Mouse (Mus musculus) embryo, embryonic 10.5 days (tissue): ENCODE measurements around the gene Cd180.
"Not testable (repeated sequence)": the region's sequence is repeated elsewhere in the genome, so short reads cannot be mapped to it uniquely, and the experiment has no call there.

Experiments used
- DNase-seq: peaks from one replicate; pipeline ENCODE4 v3.0.0-alpha.2; 2015; ENCODE audit warnings: low spot score

The Cd180 gene

GRCm38 (mm10) chr13:102678482-102678881, 14.9 kb upstream of the Cd180 start:
- peak; percentile 89 for DNase-seq

DNA sequence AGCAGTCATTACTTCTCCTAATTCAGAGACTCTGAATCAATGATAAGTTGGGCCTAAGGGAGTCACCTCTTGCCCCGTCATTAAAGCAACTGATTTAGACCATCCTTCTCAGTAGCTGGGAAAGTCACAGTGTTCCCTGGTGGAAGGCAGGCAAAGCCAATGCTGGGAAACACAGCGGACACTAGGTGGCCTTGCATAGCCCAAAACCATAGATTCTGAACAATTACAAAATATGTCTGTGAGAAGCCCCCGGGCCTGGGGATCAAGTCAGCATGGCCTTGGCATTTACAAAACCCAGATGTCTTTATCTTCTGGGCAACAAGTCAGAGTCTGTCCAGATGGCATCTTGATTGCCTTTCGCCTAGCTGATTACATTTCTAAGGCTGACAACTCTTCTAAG, 8.5 kb upstream of the Cd180 start:
- DNase-seq = no peak

DNA sequence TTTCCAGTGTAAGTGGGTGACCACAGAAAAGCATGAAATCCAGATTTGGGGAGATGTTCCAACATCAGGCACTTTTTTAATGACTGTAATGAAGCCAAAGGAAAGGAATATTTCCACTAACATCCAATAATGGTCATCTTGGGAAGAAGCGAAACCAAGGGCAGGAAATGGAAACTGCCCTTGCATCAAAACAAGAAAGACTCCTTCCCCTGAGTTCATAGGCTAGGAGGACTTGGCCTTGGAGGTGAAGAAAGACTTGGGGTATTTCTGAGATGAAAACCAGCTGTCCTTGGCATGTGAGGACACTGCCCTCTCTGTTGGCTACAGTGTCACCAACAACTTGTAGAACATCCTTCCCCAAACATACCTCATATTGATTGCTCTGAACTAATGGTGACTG, 5.2 kb upstream of the Cd180 start:
- no peak for DNase-seq

DNA sequence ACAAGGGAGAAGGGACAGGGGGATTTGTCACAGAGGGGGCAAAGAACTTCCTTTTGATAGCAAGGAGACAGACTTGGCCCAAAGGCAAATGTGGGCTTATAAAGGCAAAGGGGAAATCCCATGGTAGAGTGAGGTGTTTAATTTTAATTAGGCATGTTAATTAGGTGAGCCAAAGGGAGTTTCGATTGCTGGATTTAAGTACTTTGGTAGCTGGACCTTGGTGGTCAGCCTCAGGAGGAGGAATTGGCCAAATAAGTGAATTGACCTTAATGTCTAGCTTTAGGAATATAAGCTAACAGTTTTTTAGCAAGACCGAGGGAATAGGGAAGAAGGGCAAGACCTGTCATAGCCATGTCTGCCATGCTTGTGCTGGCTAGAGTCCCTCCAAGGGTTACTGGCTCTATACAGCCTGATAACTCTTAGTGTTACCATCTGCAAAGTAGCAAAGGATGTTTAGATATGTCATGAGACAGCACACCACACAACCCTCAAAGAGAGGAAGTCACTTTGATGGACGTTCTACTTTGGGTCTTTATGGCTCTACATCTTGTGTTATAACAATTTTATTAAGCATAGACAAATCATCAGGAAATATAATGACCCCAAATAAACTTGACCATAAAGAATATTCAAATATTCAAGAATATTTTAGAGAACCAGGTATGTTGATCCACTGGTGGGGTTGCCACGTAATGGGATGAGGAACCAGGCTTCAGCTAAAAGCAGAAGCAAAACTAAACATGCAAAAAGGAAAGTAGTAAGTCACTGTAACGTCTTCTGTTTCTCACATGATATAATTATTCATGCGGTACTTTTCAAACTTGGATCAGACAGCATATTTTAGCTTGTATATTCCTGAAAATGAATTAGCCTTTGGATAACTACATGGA, 3.9 kb upstream of the Cd180 start:
- no peak for DNase-seq

GRCm38 (mm10) chr13:102690184-102690583, 3.2 kb upstream of the Cd180 start:
- DNase-seq = no peak

DNA sequence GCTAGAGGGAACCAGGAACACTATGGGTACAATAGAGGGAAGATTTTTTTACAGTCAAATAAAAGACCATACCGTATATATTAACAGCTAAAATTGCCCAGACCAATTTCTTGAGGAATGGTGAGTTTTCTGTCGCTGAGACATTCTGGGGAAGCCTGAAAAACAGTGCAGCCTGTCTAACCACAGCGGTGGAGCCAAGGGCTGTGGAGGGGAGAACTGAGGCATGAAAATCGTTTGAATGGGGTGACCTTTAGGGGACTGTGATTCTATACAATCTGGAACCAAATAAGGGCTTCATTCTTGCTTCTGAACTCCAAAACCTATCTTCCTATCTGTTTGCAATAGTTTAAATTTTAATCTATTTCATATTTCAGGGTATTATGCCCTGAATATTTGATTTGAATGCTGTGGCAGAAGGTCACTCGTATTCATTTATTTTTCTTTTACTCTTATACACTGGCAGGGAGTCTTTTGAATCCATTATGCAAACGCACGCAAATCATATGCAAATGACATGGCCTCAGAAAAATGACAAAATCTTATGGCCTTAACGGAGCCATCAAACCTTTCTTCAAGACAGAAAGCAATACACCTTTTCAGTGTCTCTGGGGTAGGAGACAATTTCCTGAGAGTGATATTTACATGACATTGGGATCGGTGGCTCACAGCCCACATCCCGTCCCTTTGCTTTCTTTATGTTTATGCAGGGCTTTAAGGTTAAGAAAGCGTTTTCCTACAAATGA, 1.8 kb upstream of the Cd180 start:
- DNase-seq = no peak

DNA sequence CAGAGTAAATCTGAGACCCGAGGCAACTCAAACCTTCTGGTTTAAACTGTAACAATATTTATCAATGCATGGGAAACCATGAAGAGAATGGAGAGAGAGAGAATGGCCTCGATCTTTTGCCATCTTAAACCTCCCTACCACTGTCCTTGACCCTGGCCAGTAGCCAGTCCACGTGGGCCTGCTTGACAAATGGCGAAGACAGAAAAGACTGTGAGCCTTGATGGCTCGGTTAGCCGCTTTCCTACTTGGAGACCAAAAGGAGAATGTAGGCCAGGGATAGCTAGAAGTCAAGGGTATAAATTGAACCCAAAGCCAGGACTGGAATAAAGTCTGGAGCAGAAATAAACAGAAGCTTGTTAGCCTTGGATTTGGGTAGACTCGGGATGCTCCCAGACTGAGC, 796 bp downstream of the Cd180 start:
- no peak for DNase-seq

GRCm38 (mm10) chr13:102695121-102695905, 2.0 kb downstream of the Cd180 start:
- no peak for DNase-seq

DNA sequence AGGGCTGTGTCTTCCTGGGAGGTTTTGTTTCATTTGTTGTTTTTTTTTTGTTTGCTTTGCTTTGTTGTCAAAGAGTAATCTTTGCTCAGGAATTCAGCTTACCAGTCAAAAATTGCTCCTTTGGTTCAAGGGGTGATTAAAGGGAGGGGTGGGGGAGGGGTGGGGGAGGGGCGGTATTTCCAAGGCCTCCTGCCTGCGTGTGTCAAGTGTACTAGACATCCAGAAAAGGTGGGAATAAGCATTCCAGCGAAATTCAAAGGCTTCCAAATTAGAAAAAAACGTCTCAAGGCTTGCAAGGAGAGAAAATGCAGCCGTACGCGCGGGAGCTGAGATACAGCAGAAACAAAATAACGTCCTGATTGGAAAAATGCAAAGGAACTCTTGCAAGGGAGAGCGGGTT, 5.0 kb downstream of the Cd180 start:
- DNase-seq = no peak

DNA sequence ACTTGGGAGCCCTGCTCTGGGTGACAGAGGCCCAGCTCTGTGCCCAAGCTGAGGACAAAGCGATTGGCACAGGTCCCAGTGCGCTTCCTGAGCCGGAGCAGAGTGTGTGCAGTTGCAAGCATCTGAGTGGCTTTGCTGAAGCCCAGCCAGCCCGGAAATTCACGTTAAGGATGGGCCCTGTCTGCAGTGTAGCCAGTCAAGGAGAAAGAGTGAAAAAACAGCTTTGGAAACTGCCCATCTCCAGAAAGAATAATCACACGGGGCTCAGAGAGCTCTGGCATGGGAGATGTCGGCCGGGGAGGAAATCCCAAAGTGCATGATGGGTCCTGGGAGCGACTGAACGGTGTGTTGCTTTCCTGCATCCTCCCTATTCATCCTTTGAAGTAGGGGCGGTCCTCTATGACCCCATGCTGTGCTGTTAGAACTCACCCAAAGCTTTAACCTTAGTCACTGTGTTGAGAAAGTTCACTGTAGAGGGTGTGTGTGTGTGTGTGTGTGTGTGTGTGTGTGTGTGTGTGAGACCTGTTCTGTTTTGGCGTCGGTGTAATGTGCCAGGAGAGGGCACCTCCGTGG, 5.5 kb downstream of the Cd180 start:
- peak; percentile 18 for DNase-seq

DNA sequence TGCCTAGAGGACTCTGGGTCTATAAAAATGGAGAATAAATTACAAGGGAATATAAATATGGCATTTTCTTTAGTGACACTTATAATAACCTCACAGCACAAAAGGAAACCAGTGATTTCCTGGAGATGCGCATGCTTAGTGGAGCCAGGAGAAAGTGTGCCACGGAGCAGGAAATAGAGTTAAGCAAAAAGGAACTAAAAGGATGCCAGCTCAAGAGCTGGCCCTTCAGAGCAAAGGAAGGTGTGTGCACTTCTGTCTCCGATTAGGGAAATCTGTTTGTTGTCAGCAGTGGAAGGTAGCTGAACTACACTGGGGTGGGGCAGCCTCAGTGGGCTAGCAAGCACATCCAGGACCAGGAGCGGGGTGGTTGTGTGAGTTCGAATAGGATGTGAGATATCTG, 6.8 kb downstream of the Cd180 start:
- no peak for DNase-seq

DNA sequence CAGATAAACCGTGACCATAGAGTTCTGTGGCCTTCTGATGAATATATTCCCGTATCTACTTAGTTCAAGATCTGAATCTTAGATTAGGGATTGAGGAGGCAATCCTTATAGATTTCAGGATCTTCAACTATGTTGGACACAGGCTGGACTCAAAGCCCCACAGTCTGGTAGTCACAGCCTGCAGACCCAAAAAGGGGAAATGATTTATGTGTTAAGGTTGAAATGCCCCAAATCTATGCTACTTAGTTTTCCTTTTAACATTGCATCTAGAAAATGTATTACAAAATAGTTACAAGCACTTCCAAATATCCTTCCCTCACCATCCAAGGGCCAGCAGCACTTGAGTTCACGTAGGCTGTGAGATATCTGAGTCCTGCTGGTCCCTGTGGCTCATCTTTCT, 7.4 kb downstream of the Cd180 start:
- no peak for DNase-seq

GRCm38 (mm10) chr13:102716973-102717372, 23.6 kb downstream of the Cd180 start:
- no peak for DNase-seq

- DNase-seq = no peak
These were observed 32.1 kb downstream of the Cd180 start for GRCm38 (mm10) chr13:102725416-102725815.

- no peak for DNase-seq
These were observed 32.5 kb downstream of the Cd180 start for GRCm38 (mm10) chr13:102725906-102726305.

DNA sequence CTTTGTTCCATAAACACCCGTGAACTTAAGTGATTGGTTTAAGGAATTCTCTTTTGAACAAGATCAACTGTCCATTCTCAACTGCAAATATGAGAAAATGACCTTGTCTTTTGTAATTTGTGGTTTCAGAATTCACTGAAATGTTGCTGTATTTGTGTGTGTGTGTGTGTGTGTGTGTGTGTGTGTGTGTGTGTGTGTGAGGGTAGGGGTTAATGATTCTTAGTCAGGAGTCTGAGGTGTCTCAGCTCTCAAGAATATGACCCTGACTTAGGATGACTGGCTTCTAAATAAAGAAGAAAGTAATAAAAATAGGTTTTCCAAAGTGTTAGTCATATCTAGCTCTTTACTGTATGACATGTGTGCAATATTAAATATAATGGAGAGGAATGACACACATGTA, 33.5 kb downstream of the Cd180 start:
- no peak for DNase-seq

- no peak for DNase-seq
These were observed 34.7 kb downstream of the Cd180 start for GRCm38 (mm10) chr13:102728035-102728434.

DNA sequence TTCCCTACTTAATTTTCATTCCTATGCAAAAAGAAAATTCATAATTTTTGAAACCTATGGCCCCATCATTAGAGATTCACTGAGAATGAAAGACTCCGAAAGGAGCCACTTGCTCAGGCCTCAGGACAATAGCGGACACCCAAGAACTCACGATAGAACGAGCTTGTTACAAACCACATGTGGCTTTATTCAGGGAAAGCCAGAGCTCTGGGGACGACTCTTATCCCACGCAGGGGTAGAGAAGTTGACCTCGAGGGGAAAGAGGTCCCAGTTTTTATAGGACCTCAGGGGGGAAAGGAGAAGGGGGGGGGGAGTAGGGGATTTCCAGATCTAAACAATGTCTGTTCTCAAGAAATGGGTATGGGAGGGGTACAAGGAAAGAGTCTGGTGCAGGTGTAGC, 35.6 kb downstream of the Cd180 start:
- not testable (repeated sequence) for DNase-seq

DNA sequence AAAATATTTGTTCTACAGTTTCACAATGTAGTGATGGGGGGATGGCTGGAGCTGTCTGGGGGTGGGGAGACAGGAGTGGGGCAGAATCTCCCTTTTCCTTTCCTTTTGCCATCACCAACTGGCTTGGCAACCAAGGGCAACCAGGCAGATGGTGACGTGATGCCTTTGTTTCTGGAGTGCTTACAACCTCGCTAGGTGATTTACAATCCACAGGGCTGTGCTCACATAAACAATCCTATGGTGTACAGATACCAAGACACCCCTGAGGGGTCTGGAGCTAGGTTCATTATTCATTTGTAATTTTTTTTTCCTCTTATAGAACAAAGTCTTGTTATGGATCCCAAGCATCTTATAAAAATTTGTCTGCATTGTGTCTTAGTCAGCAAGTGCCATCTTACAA, 39.7 kb downstream of the Cd180 start:
- peak; percentile 15 for DNase-seq

- DNase-seq = no peak
These were observed 44.5 kb downstream of the Cd180 start for GRCm38 (mm10) chr13:102737811-102738210.

GRCm38 (mm10) chr13:102739720-102740535, 46.6 kb downstream of the Cd180 start:
- no peak for DNase-seq
